Mouse (Mus musculus) retina, postnatal 7 days (tissue): Measurements from ENCODE around the gene Ncoa4.
"Not testable (repeated sequence)": the region's sequence is repeated elsewhere in the genome, so short reads cannot be mapped to it uniquely, and the experiment has no call there.

Experiments used
- DNase-seq: peaks from one replicate; pipeline ENCODE4 v3.0.0-alpha.2; 2012; ENCODE audit warnings: low read depth, low spot score

Gene Ncoa4

GRCm38 (mm10) chr14:32160563-32160962 is 898 bp downstream of the Ncoa4 start:
- DNase-seq: no peak

GRCm38 (mm10) chr14:32161090-32161885 is 1.6 kb downstream of the Ncoa4 start:
- DNase-seq: no peak

GRCm38 (mm10) chr14:32162231-32162630 is 2.6 kb downstream of the Ncoa4 start:
- DNase-seq: no peak

- no peak for DNase-seq
These were observed 3.7 kb downstream of the Ncoa4 start for GRCm38 (mm10) chr14:32163203-32163888.

GRCm38 (mm10) chr14:32164173-32165051 is 4.7 kb downstream of the Ncoa4 start:
- no peak for DNase-seq

GRCm38 (mm10) chr14:32165278-32166061 is 5.8 kb downstream of the Ncoa4 start:
- DNase-seq: peak; percentile 41

- DNase-seq: no peak
These were observed 6.4 kb downstream of the Ncoa4 start for GRCm38 (mm10) chr14:32166062-32166441.

- DNase-seq: no peak
These were observed 7.2 kb downstream of the Ncoa4 start for GRCm38 (mm10) chr14:32166840-32167239.

GRCm38 (mm10) chr14:32167326-32167725 is 7.7 kb downstream of the Ncoa4 start:
- no peak for DNase-seq

GRCm38 (mm10) chr14:32168653-32169231 is 9.1 kb downstream of the Ncoa4 start:
- DNase-seq: no peak

- DNase-seq: no peak
These were observed 10.5 kb downstream of the Ncoa4 start for GRCm38 (mm10) chr14:32170137-32170536.

GRCm38 (mm10) chr14:32175310-32175709 is 15.6 kb downstream of the Ncoa4 start:
- DNase-seq: no peak

- DNase-seq: not testable (repeated sequence)
These were observed 16.9 kb downstream of the Ncoa4 start for GRCm38 (mm10) chr14:32176590-32176989.

- DNase-seq: no peak
These were observed 19.9 kb downstream of the Ncoa4 start for GRCm38 (mm10) chr14:32179393-32180195.

- DNase-seq: no peak
These were observed 21.2 kb downstream of the Ncoa4 start for GRCm38 (mm10) chr14:32180861-32181260.

GRCm38 (mm10) chr14:32183846-32184245 is 24.2 kb downstream of the Ncoa4 start:
- DNase-seq: no peak

- no peak for DNase-seq
These were observed 31.1 kb downstream of the Ncoa4 start for GRCm38 (mm10) chr14:32190627-32191391.

- DNase-seq: no peak
These were observed 32.3 kb downstream of the Ncoa4 start for GRCm38 (mm10) chr14:32191926-32192325.

GRCm38 (mm10) chr14:32192437-32192836 is 32.8 kb downstream of the Ncoa4 start:
- DNase-seq: peak; percentile 44
